Mouse (Mus musculus) kidney, embryonic 16.5 days (tissue): ENCODE data around the gene Bpifc. TPM values are rescaled to one million over a fixed set of nuclear protein-coding genes. Genes with fewer than 3 reads are reported as not detected.

ENCODE experiments used
- ATAC-seq: fragments of 200-750 bp; cut with Nextera tagmentation; 2 replicates; pipeline ENCODE4 v1.8.0; 2017; ENCODE audit warnings: moderate TSS enrichment; ENCODE audit not compliant: low FRiP score, low TSS enrichment
- H3K27ac ChIP-seq: fragments of 300-500 bp; sonication (generic); 2 replicates; pipeline ENCODE4 v1.5.1; 2014; ENCODE audit warnings: low read length
- H3K27me3 ChIP-seq: fragments of 300-500 bp; sonication (generic); 2 replicates; pipeline ENCODE4 v1.6.1; 2014; ENCODE audit warnings: low read length, control low read depth, mixed read lengths; ENCODE audit not compliant: insufficient read depth
- H3K36me3 ChIP-seq: fragments of 300-500 bp; sonication (generic); 2 replicates; pipeline ENCODE4 v1.6.1; 2014; ENCODE audit warnings: low read length, control low read depth, mixed read lengths; ENCODE audit not compliant: insufficient read depth
- H3K4me1 ChIP-seq: fragments of 300-500 bp; sonication (generic); 2 replicates; pipeline ENCODE4 v1.6.1; 2014; ENCODE audit warnings: low read length, control low read depth, mixed read lengths; ENCODE audit not compliant: insufficient read depth
- H3K4me2 ChIP-seq: fragments of 300-500 bp; sonication (generic); replicated peaks from 2 replicates; pipeline ENCODE4 v1.6.1; 2014; ENCODE audit warnings: low read depth, low read length
- H3K4me3 ChIP-seq: fragments of 300-500 bp; sonication (generic); 2 replicates; pipeline ENCODE4 v1.5.1; 2014; ENCODE audit warnings: mild to moderate bottlenecking, low read length
- H3K9ac ChIP-seq: fragments of 300-500 bp; sonication (generic); replicated peaks from 2 replicates; pipeline ENCODE4 v1.6.1; 2014; ENCODE audit warnings: low read length
- H3K9me3 ChIP-seq: fragments of 300-500 bp; sonication (generic); 2 replicates; pipeline ENCODE4 v1.6.1; 2016; ENCODE audit warnings: low read length, control low read depth
- WGBS: fragments of 180-500 bp; shearing (Covaris S2); extraction: QIAGEN DNeasy Blood & Tissue Kit; methylation state at CpG from one replicate; pipeline ENCODE4 v1.1.7; 2014; 5-methylcytosine and 5-hydroxymethylcytosine counted together
- polyA plus RNA-seq: library from polyadenylated mRNA; unstranded; fragments of >200 nt; fragmentation: Nextera tagmentation; extraction: Ambion mirVana; gene quantifications from 2 replicates; pipeline ENCODE4 v1.2.1, GENCODE M21; 2015

The Bpifc gene
- polyA plus RNA-seq, 1 experiment from 2014 or later, result 0.29 TPM

- Histone ChIP-seq H3K27ac (no peak overlapping the region), H3K4me3 (no peak overlapping the region), H3K9ac (no peak overlapping the region), H3K27me3 (peaks cover 16% of the 10 kb centered on the region; the same call in 1 of the 2 replicates), H3K36me3 (no peaks in the 10 kb centered on the region), H3K4me2 (no peak overlapping the region), H3K4me1 (peaks cover 7% of the 10 kb centered on the region), H3K9me3 (no peaks in the 10 kb centered on the region)
- WGBS, result 93% methylated on average over 11 of the region's 11 CpGs
- ATAC-seq, result no peak
These were observed 81.7 kb downstream of the Bpifc start for GRCm38 (mm10) chr10:85929962-85930361.

GRCm38 (mm10) chr10:85929208-85929591 lies 82.5 kb downstream of the Bpifc start:
- no peaks in the 10 kb centered on the region for H3K9me3 ChIP-seq
- peak overlapping the region; percentile 52 for H3K4me3 ChIP-seq
- H3K27me3 ChIP-seq, result peaks cover 16% of the 10 kb centered on the region; the same call in 1 of the 2 replicates
- peaks cover 7% of the 10 kb centered on the region for H3K4me1 ChIP-seq
- ATAC-seq, result no peak
- no peaks in the 10 kb centered on the region for H3K36me3 ChIP-seq
- H3K27ac ChIP-seq, result no peak overlapping the region
- WGBS, result 36% methylated on average over 11 of the region's 11 CpGs
- peak overlapping the region; percentile 15; the same call in 1 of the 2 replicates for H3K9ac ChIP-seq
- H3K4me2 ChIP-seq, result peak overlapping the region; percentile 73

GRCm38 (mm10) chr10:85928499-85929207 lies 83.0 kb downstream of the Bpifc start:
- Histone ChIP-seq H3K4me3 (peak overlapping the region; percentile 52), H3K27me3 (peaks cover 21% of the 10 kb centered on the region; the same call in 1 of the 2 replicates), H3K27ac (0 out of 2 replicates have a peak overlapping the region, but pooled peaks have one; percentile 27), H3K9me3 (no peaks in the 10 kb centered on the region), H3K9ac (peak overlapping the region; percentile 56), H3K4me2 (peak overlapping the region; percentile 73), H3K4me1 (peaks cover 7% of the 10 kb centered on the region), H3K36me3 (no peaks in the 10 kb centered on the region)
- ATAC-seq, result peak; percentile 91
- whole genome bisulfite sequencing, result 1% methylated on average over 63 of the region's 63 CpGs

- Histone ChIP-seq H3K4me3 (peak within 1 kb of the TSS; percentile 52), H3K27me3 (peaks cover 25% of the 10 kb centered on the region), H3K36me3 (no peaks in the 10 kb centered on the region), H3K9me3 (no peaks in the 10 kb centered on the region), H3K9ac (peak within 1 kb of the TSS; percentile 56), H3K4me1 (peaks cover 7% of the 10 kb centered on the region), H3K4me2 (peak within 1 kb of the TSS; percentile 73), H3K27ac (0 out of 2 replicates have a peak within 1 kb of the TSS, but pooled peaks have one; percentile 27)
- under 1% methylated on average over 23 of the region's 23 CpGs for WGBS
- ATAC-seq, result no peak; the same call in 1 of the 2 replicates
These were observed 83.8 kb downstream of the Bpifc start, which contains the start of gene Ascl4 for GRCm38 (mm10) chr10:85927676-85928445. Gene Ascl4, plus strand, starts transcription at chr10:85927681.

- Histone ChIP-seq H3K27ac (peak within 1 kb of the TSS; percentile 87), H3K27me3 (no peaks in the 10 kb centered on the region), H3K9me3 (no peaks in the 10 kb centered on the region), H3K4me3 (peak within 1 kb of the TSS; percentile 88), H3K9ac (peak within 1 kb of the TSS; percentile 90), H3K4me2 (peak within 1 kb of the TSS; percentile 90), H3K4me1 (peaks cover 11% of the 10 kb centered on the region), H3K36me3 (peaks cover 17% of the 10 kb centered on the region)
- peak; percentile 100 for ATAC-seq
- 0% methylated on average over 85 of the region's 90 CpGs for WGBS
These were observed 95.0 kb downstream of the Bpifc start, which contains the start of gene Prdm4 for GRCm38 (mm10) chr10:85916498-85917309. Gene Prdm4, minus strand, starts transcription at chr10:85917142.

Other genes with a start within 250 kb of the Bpifc start
- gene Pwp1, start 182.4 kb downstream of the Bpifc start, polyA plus RNA-seq, result 83.1 and 87.0 TPM in 2 replicates
- 14.3 and 15.0 TPM in 2 replicates for gene Prdm4, start 94.8 kb downstream of the Bpifc start, polyA plus RNA-seq
- 0.75 and 1.1 TPM in 2 replicates for gene Ascl4, start 84.2 kb downstream of the Bpifc start, polyA plus RNA-seq
- 196 and 197 TPM in 2 replicates for gene Rtcb, start 54.1 kb downstream of the Bpifc start, polyA plus RNA-seq
- gene Fbxo7, start 10.1 kb upstream of the Bpifc start, polyA plus RNA-seq, result 40.1 and 40.4 TPM in 2 replicates